Mouse (Mus musculus): ENCODE measurements around the gene 1700022I11Rik. TPM values are rescaled to one million over a fixed set of nuclear protein-coding genes. Genes with fewer than 3 reads are reported as not detected.

1700022I11Rik gene
- total RNA-seq, 2 experiments from 2014 or later = 0.57 TPM; not detected in 1

DNA sequence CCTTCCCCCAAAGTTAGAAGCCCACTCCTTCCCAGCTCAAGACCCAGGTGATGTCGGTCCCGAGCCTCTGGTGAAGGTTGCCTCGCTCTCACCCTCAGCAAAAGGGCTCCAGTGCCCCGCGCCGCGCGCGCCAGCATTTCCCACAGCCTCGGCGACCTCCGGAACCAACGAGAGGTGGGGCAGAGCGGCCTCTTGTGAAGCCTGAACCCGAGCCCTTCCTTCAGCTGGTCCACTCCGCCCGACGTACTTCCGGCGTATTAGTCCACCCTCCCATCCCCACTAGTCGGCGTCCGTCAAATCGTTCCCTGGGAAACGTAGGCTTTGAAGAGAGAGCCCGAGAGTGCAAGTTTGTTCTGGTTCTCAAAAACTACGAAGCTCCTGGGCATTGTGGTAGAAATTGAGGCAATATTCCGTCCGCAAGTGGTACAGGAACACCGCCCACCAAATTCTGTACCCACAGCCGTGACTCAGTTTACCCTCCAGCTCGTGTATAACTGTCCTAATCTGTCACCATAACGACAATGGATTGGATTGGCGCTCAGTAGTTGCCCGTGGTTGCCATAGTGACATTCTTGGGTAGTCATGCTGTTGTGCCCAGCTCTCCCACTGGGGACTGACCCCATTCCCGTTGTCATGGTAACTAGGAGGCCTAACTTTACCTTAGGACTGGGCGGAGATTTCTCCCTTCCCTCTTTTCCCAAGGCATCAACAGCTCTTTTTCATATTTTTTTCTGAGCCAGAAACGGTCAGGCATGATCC lies 62.0 kb downstream of the 1700022I11Rik start, which contains the start of gene Stoml2:
TSS of gene Stoml2 (minus strand) at position 474 of the 759 bp plus-strand sequence.
- peak; percentile 95 for ATAC-seq (replicated peaks; ENCODE audit: poor library complexity, severe bottlenecking)

DNA sequence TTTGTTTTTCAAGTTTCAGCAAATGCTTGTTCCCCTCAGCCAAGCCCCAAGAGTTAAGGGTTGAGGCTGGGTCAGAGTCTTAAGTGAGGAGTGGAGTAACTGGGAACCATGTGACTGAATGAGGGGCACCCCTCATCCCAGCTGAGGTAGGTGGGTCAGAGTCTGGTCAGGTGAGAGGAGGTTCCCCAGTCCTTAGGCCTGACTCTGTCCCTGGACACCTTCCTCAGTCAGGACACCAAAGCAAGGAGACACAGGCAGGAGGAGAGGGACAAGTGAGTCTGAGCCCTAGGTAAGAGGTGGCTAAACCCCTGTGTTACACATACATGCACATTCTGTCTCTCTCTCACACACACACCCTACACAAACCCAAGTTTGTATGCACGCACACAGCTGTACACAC lies 63.1 kb downstream of the 1700022I11Rik start:
- no peak for ATAC-seq (replicated peaks; ENCODE audit: poor library complexity, severe bottlenecking)

Other genes starting within 250 kb of the 1700022I11Rik start
- gene 4930578G10Rik, start 234.1 kb upstream of the 1700022I11Rik start, total RNA-seq (2014; fragmentation: Nextera tagmentation) = not detected in 2 replicates
- gene 4930578G10Rik, start 234.1 kb upstream of the 1700022I11Rik start, total RNA-seq (2017) = not detected in 2 replicates
- not detected in 2 replicates for gene Ccl19, start 213.0 kb upstream of the 1700022I11Rik start, total RNA-seq (2014; fragmentation: Nextera tagmentation)
- not detected in 2 replicates for gene Ccl19, start 213.0 kb upstream of the 1700022I11Rik start, total RNA-seq (2017)
- not detected in 2 replicates for gene Ccl21a, start 195.6 kb upstream of the 1700022I11Rik start, total RNA-seq (2014; fragmentation: Nextera tagmentation)
- not detected in 2 replicates for gene Ccl21a, start 195.6 kb upstream of the 1700022I11Rik start, total RNA-seq (2017)
- gene Fam205a1, start 115.7 kb upstream of the 1700022I11Rik start, total RNA-seq (2014; fragmentation: Nextera tagmentation) = not detected in 2 replicates
- gene Fam205a1, start 115.7 kb upstream of the 1700022I11Rik start, total RNA-seq (2017) = not detected in 2 replicates
- gene Gm12394, start 112.8 kb upstream of the 1700022I11Rik start, total RNA-seq (2014; fragmentation: Nextera tagmentation) = not detected in 2 replicates
- gene Gm12394, start 112.8 kb upstream of the 1700022I11Rik start, total RNA-seq (2017) = not detected in 2 replicates
- not detected in 2 replicates for gene Fam205c, start 95.4 kb upstream of the 1700022I11Rik start, total RNA-seq (2014; fragmentation: Nextera tagmentation)
- not detected in 2 replicates for gene Fam205c, start 95.4 kb upstream of the 1700022I11Rik start, total RNA-seq (2017)
- gene Phf24, start 52.9 kb upstream of the 1700022I11Rik start, total RNA-seq (2014; fragmentation: Nextera tagmentation) = 0.11 and 0.21 TPM in 2 replicates
- gene Phf24, start 52.9 kb upstream of the 1700022I11Rik start, total RNA-seq (2017) = 0.04 and 1.0 TPM in 2 replicates
- 4.4 and 16.3 TPM in 2 replicates for gene Dnajb5, start 19.8 kb upstream of the 1700022I11Rik start, total RNA-seq (2014; fragmentation: Nextera tagmentation)
- gene Dnajb5, start 19.8 kb upstream of the 1700022I11Rik start, total RNA-seq (2017) = 1.0 and 1.1 TPM in 2 replicates
- 207 and 209 TPM in 2 replicates for gene Vcp, start 30.9 kb downstream of the 1700022I11Rik start, total RNA-seq (2014; fragmentation: Nextera tagmentation)
- gene Vcp, start 30.9 kb downstream of the 1700022I11Rik start, total RNA-seq (2017) = 303 and 304 TPM in 2 replicates
- 19.9 and 29.0 TPM in 2 replicates for gene Fancg, start 40.9 kb downstream of the 1700022I11Rik start, total RNA-seq (2014; fragmentation: Nextera tagmentation)
- gene Fancg, start 40.9 kb downstream of the 1700022I11Rik start, total RNA-seq (2017) = 18.7 and 21.8 TPM in 2 replicates
- gene Pigo, start 56.2 kb downstream of the 1700022I11Rik start, total RNA-seq (2014; fragmentation: Nextera tagmentation) = 15.6 and 15.8 TPM in 2 replicates
- 5.8 and 10.8 TPM in 2 replicates for gene Pigo, start 56.2 kb downstream of the 1700022I11Rik start, total RNA-seq (2017)
- 140 and 178 TPM in 2 replicates for gene Stoml2, start 62.1 kb downstream of the 1700022I11Rik start, total RNA-seq (2014; fragmentation: Nextera tagmentation)
- 130 and 143 TPM in 2 replicates for gene Stoml2, start 62.1 kb downstream of the 1700022I11Rik start, total RNA-seq (2017)
- 2.9 and 5.1 TPM in 2 replicates for gene Fam214b, start 76.6 kb downstream of the 1700022I11Rik start, total RNA-seq (2014; fragmentation: Nextera tagmentation)
- gene Fam214b, start 76.6 kb downstream of the 1700022I11Rik start, total RNA-seq (2017) = 2.1 and 5.8 TPM in 2 replicates
- 0.13 TPM in 1 of 2 replicates, not detected in the other for gene Unc13b, start 89.3 kb downstream of the 1700022I11Rik start, total RNA-seq (2014; fragmentation: Nextera tagmentation)
- 0.52 and 0.57 TPM in 2 replicates for gene Unc13b, start 89.3 kb downstream of the 1700022I11Rik start, total RNA-seq (2017)